Mouse (Mus musculus) MEL (cell line): ENCODE measurements around the gene Pld4. TPM values are rescaled to one million over a fixed set of nuclear protein-coding genes. Genes with fewer than 3 reads are reported as not detected.

Experiments
- DNase-seq: peaks from one replicate; pipeline ENCODE4 v3.0.0; 2011; ENCODE audit warnings: low read depth, low spot score
- H3K27ac ChIP-seq: 2 replicates; pipeline ENCODE4 v1.5.1; 2012; ENCODE audit warnings: low read depth, mild to moderate bottlenecking, control low read depth, low read length, moderate library complexity; ENCODE audit not compliant: control insufficient read depth
- H3K27me3 ChIP-seq, 2 experiments: fragments of 150-350 bp in 1 of 2; sonication (generic) in 1 of 2; 2 replicates each; pipeline ENCODE4 v1.6.1; 2012; ENCODE audit warnings: low read length in 2 of 2, mild to moderate bottlenecking in 2 of 2, improper control_type of control experiment in 1 of 2, moderate library complexity in 1 of 2; ENCODE audit not compliant: insufficient read depth in 2 of 2, control insufficient read depth in 1 of 2
- H3K36me3 ChIP-seq, 2 experiments: 2 replicates each; pipeline ENCODE4 v1.6.1; 2012 to 2014; ENCODE audit warnings: low read length in 2 of 2, improper control_type of control experiment in 1 of 2, inconsistent platforms in 1 of 2, mild to moderate bottlenecking in 1 of 2; ENCODE audit not compliant: insufficient read depth in 2 of 2, control insufficient read depth in 1 of 2
- H3K4me1 ChIP-seq, 2 experiments: fragments of 150-350 bp in 1 of 2; sonication (generic) in 1 of 2; 2 replicates each; pipeline ENCODE4 v1.6.1; 2012; ENCODE audit warnings: low read length in 2 of 2, improper control_type of control experiment in 1 of 2, mild to moderate bottlenecking in 1 of 2; ENCODE audit not compliant: insufficient read depth in 2 of 2, control insufficient read depth in 1 of 2
- H3K4me3 ChIP-seq, 2 experiments: fragments of 150-350 bp in 1 of 2; sonication (generic) in 1 of 2; 2 replicates each; pipeline ENCODE4 v1.5.1; 2012; ENCODE audit warnings: low read depth in 2 of 2, low read length in 2 of 2, mild to moderate bottlenecking in 2 of 2, moderate library complexity in 2 of 2, control low read depth in 1 of 2, improper control_type of control experiment in 1 of 2; ENCODE audit not compliant: control insufficient read depth in 1 of 2, insufficient read depth in 1 of 2
- H3K79me2 ChIP-seq: 2 replicates; pipeline ENCODE4 v1.6.1; 2012; ENCODE audit warnings: mild to moderate bottlenecking, low read length, moderate library complexity; ENCODE audit not compliant: control insufficient read depth, poor library complexity, insufficient read depth
- H3K9ac ChIP-seq: 2 replicates; pipeline ENCODE4 v1.6.1; 2012; ENCODE audit warnings: low read depth, mild to moderate bottlenecking, control low read depth, low read length, moderate library complexity; ENCODE audit not compliant: control insufficient read depth, poor library complexity, severe bottlenecking
- H3K9me3 ChIP-seq: fragments of 150-350 bp; sonication (generic); replicated peaks from 2 replicates; pipeline ENCODE4 v1.6.1; 2012; ENCODE audit warnings: mild to moderate bottlenecking, low read length, improper control_type of control experiment, moderate library complexity; ENCODE audit not compliant: insufficient read depth
- BHLHE40 ChIP-seq: IDR thresholded peaks from 2 replicates; pipeline ENCODE4 v1.6.1; 2012; ENCODE audit warnings: low read depth, mild to moderate bottlenecking, inconsistent platforms, low read length, improper control_type of control experiment, borderline replicate concordance
- CTCF ChIP-seq, 3 experiments: IDR thresholded peaks in 2 of 3; conservative IDR thresholded peaks in 1 of 3; 2 replicates each; pipeline ENCODE4 v1.5.1; 2011 to 2012; ENCODE audit warnings: low read length in 3 of 3, low read depth in 2 of 3, mild to moderate bottlenecking in 2 of 3, improper control_type of control experiment in 1 of 3, inconsistent platforms in 1 of 3, mixed read lengths in 1 of 3, moderate library complexity in 1 of 3; ENCODE audit not compliant: control insufficient read depth in 1 of 3, insufficient read depth in 1 of 3, poor library complexity in 1 of 3, severe bottlenecking in 1 of 3
- EP300 ChIP-seq, 2 experiments: IDR thresholded peaks; 2 replicates each; pipeline ENCODE4 v1.6.1; 2011; ENCODE audit warnings: improper control_type of control experiment in 2 of 2, low read length in 2 of 2, low read depth in 1 of 2, mild to moderate bottlenecking in 1 of 2
- GABPA ChIP-seq: IDR thresholded peaks from 2 replicates; pipeline ENCODE4 v1.6.1; 2012; ENCODE audit warnings: low read depth, mild to moderate bottlenecking, inconsistent platforms, low read length, improper control_type of control experiment, moderate library complexity
- MAX ChIP-seq: IDR thresholded peaks from 2 replicates; pipeline ENCODE4 v1.6.1; 2011; ENCODE audit warnings: low read length, improper control_type of control experiment
- MAZ ChIP-seq: IDR thresholded peaks from 2 replicates; pipeline ENCODE4 v1.6.1; 2012; ENCODE audit warnings: low read depth, mild to moderate bottlenecking, inconsistent platforms, low read length, improper control_type of control experiment
- MYB ChIP-seq: IDR thresholded peaks from 2 replicates; pipeline ENCODE4 v1.6.1; 2011; ENCODE audit warnings: mild to moderate bottlenecking, low read depth, low read length, improper control_type of control experiment
- POLR2A ChIP-seq, 2 experiments: IDR thresholded peaks; 2 replicates each; pipeline ENCODE4 v1.6.1; 2011 to 2012; ENCODE audit warnings: low read length in 2 of 2, mild to moderate bottlenecking in 2 of 2, control low read depth in 1 of 2, improper control_type of control experiment in 1 of 2, low read depth in 1 of 2, moderate library complexity in 1 of 2; ENCODE audit not compliant: control insufficient read depth in 1 of 2, insufficient read depth in 1 of 2, poor library complexity in 1 of 2
- POLR2AphosphoS5 ChIP-seq: IDR thresholded peaks from 2 replicates; pipeline ENCODE4 v1.6.1; 2012; ENCODE audit warnings: low read depth, borderline replicate concordance, mild to moderate bottlenecking, inconsistent platforms, low read length, moderate library complexity, mixed read lengths
- RCOR1 ChIP-seq: IDR thresholded peaks from 2 replicates; pipeline ENCODE4 v1.6.1; 2012; ENCODE audit warnings: low read depth, mild to moderate bottlenecking, inconsistent platforms, low read length, improper control_type of control experiment
- SMC3 ChIP-seq: IDR thresholded peaks from 2 replicates; pipeline ENCODE4 v1.6.1; 2011; ENCODE audit warnings: low read depth, low read length, improper control_type of control experiment
- TAL1 ChIP-seq: IDR thresholded peaks from 2 replicates; pipeline ENCODE4 v1.6.1; 2012; ENCODE audit warnings: mild to moderate bottlenecking, inconsistent platforms, low read length, moderate library complexity, mixed read lengths
- TBP ChIP-seq: IDR thresholded peaks from 2 replicates; pipeline ENCODE4 v1.8.0; 2011; ENCODE audit warnings: low read depth, low read length, improper control_type of control experiment
- ZKSCAN1 ChIP-seq: IDR thresholded peaks from 2 replicates; pipeline ENCODE4 v1.6.1; 2012; ENCODE audit warnings: low read depth, mild to moderate bottlenecking, inconsistent platforms, low read length, improper control_type of control experiment, moderate library complexity
- polyA plus RNA-seq, 2 experiments: library from polyadenylated mRNA; stranded (reverse) in 1 of 2; unstranded in 1 of 2; fragments of >175 nt in 1 of 2; fragments of >200 nt in 1 of 2; gene quantifications; 2 replicates each; pipeline versions ENCODE4 v1.2.1 to v1.2.4; 2012; ENCODE audit warnings: low replicate concordance in 2 of 2, low read depth in 1 of 2; ENCODE audit not compliant: insufficient read length in 2 of 2, insufficient read depth in 1 of 2, missing spikeins in 1 of 2
- total RNA-seq: library from RNA; depleted of rRNA; stranded (reverse); fragments of 300-350 nt; gene quantifications from 2 replicates; pipeline ENCODE4 v1.2.3, GENCODE M21; 2012

Pld4 gene
- total and polyA plus RNA-seq, 3 experiments, result 9.7 to 16.4 TPM; not detected in 1

DNA sequence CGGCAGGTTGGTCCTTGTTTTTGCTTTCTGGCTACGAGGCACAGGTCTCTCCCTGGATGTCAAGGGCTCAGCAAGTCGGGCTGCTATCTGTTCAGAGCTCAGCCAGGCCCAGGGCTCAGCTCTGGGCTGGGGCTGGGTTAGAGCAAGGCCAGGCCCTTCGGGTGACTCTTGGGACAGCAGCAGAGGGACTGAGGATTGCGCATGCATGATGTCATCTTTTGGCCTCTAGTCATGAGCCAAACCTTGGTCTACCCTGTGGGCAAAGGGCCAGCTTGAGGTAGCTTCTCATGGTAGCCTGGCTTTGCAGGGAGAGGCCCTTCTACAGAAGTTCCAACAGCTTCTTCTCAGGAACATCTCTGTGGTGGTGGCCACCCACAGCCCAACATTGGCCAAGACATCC is 3.7 kb downstream of the Pld4 start:
- peaks cover 0 to 12% of the 10 kb centered on the region in 2 experiments; a peak in 2 of 4 replicates for H3K36me3 ChIP-seq
- no peaks in the 10 kb centered on the region for H3K27me3 ChIP-seq
- no peak for DNase-seq
- H3K79me2 ChIP-seq, result no peaks in the 10 kb centered on the region
- H3K4me3 ChIP-seq, result no peak overlapping the region
- no peaks in the 10 kb centered on the region for H3K9me3 ChIP-seq
- no peak overlapping the region for H3K27ac ChIP-seq
- no peak overlapping the region for H3K9ac ChIP-seq
- TF ChIP-seq POLR2A (IDR thresholded peaks at IDR 0.05; ENCODE audit: control insufficient read depth in 1 of 2, insufficient read depth in 1 of 2, low read depth in 1 of 2, low read length in 2 of 2, poor library complexity in 1 of 2) (no peak), TAL1 (no peak)
- TF ChIP-seq, all 39 proteins: peak for 0
- peaks cover 9 to 18% of the 10 kb centered on the region in 2 experiments; a peak in 3 of 4 replicates for H3K4me1 ChIP-seq

DNA sequence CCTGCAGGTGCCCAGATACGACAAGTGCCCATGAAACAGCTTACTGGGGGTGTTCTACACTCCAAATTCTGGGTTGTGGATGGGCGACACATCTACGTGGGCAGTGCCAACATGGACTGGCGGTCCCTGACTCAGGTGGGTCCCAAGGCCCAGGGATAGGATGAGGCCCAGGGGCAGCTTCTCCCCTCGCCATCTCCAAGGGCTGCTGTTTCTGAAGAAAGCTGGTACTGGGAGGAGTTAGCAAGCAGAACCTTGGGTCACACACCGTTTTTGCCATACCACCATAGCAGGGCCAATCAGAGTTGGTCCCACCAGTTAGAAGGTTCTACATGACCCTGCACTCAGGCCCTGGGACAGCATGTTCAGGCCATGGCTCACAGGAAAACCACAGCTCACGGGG is 4.5 kb downstream of the Pld4 start:
- no peaks in the 10 kb centered on the region for H3K27me3 ChIP-seq
- no peak for TF ChIP-seq RCOR1
- TF ChIP-seq POLR2AphosphoS5, result no peak
- TF ChIP-seq GABPA, result no peak
- no peak for TF ChIP-seq SMC3
- TF ChIP-seq MAX, result no peak
- no peak for TF ChIP-seq MAZ
- TF ChIP-seq CTCF (IDR thresholded peaks at IDR 0.05 in 2 of 3, conservative IDR thresholded peaks at IDR 0.05 in 1 of 3; ENCODE audit: control insufficient read depth in 1 of 3, insufficient read depth in 1 of 3, low read depth in 2 of 3, low read length in 3 of 3, poor library complexity in 1 of 3, severe bottlenecking in 1 of 3), result no peak
- no peak for TF ChIP-seq TBP
- no peak for TF ChIP-seq BHLHE40
- no peak for TF ChIP-seq MYB
- peaks cover 9 to 18% of the 10 kb centered on the region in 2 experiments; a peak in 3 of 4 replicates for H3K4me1 ChIP-seq
- H3K36me3 ChIP-seq, result peaks cover 0 to 12% of the 10 kb centered on the region in 2 experiments; a peak in 2 of 4 replicates
- no peak overlapping the region for H3K4me3 ChIP-seq
- no peaks in the 10 kb centered on the region for H3K79me2 ChIP-seq
- no peak for DNase-seq
- no peaks in the 10 kb centered on the region for H3K9me3 ChIP-seq
- H3K9ac ChIP-seq, result no peak overlapping the region
- H3K27ac ChIP-seq, result no peak overlapping the region

DNA sequence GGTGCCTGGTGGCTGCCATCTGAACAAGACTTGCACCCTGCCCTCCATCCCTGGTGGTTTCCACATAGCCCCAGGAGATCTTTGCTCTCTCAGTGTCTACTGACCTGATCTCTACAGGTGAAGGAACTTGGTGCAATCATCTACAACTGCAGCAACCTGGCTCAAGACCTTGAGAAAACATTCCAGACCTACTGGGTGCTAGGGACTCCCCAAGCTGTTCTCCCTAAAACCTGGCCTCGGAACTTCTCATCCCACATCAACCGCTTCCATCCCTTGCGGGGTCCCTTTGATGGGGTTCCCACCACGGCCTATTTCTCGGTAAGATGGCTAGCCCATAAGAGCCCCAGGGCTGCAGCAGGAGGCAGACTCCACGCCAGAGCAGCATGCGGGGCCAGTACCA is 6.1 kb downstream of the Pld4 start:
- H3K27me3 ChIP-seq, result no peaks in the 10 kb centered on the region
- peaks cover 0 to 2% of the 10 kb centered on the region in 2 experiments; a peak in 2 of 4 replicates for H3K36me3 ChIP-seq
- no peaks in the 10 kb centered on the region for H3K79me2 ChIP-seq
- DNase-seq, result no peak
- H3K27ac ChIP-seq, result no peak overlapping the region
- no peak overlapping the region for H3K9ac ChIP-seq
- no peak overlapping the region for H3K4me3 ChIP-seq
- peaks cover 0 to 8% of the 10 kb centered on the region in 2 experiments; a peak in 3 of 4 replicates for H3K4me1 ChIP-seq
- no peak for TF ChIP-seq EP300 (IDR thresholded peaks at IDR 0.05; ENCODE audit: low read depth in 1 of 2, low read length in 2 of 2)
- TF ChIP-seq ZKSCAN1, result 0 out of 2 replicates have a peak, but pooled peaks have one; percentile 27
- no peaks in the 10 kb centered on the region for H3K9me3 ChIP-seq
